Mouse (Mus musculus) common myeloid progenitor, adult 5-6 weeks (primary cell): ENCODE data around the gene Rgs8. TPM values are rescaled to one million over a fixed set of nuclear protein-coding genes. Genes with fewer than 3 reads are reported as not detected.
A peak's percentile ranks its signal among the peaks of the same experiment; 100 is the strongest.

Source experiments
- ATAC-seq: replicated peaks from 2 replicates; pipeline ENCODE4 v1.8.0; 2016; ENCODE audit warnings: low read depth, mild to moderate bottlenecking, moderate TSS enrichment, inconsistent platforms; ENCODE audit not compliant: poor library complexity, severe bottlenecking
- total RNA-seq: library from RNA; stranded (forward); fragments of 200-1000, 187-1606 nt; gene quantifications from 2 replicates; pipeline ENCODE4 v1.2.3, GENCODE M21; 2017

Rgs8 gene
- total RNA-seq, 1 experiment from 2014 or later = 0.05 TPM

DNA sequence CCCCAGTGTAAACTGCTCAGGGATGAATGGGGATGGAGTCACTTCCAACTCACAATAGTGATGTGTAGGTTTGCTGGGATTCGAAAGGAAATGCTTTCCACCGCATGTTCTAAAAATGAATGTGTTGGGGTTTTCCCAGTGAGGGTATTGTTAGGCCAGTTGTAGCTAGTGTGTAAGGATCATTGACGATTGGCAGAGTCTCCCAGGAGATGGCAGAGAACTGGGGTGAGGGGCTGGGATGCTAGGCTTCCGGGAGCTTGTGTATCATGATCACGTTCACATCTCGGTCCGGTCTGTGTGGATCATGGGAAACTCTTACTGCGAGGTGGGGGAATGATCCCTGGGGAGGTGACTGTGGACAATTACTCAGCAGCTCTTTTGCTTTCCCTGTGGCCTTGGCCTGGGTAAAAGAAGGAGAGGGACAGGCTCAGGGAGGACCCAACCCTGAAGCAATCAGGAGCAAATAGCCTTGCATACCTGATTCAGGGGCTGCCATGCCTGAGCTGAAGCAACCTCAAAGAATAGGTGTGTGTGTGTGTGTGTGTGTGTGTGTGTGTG lies 50.1 kb downstream of the Rgs8 start:
- ATAC-seq = no peak

DNA sequence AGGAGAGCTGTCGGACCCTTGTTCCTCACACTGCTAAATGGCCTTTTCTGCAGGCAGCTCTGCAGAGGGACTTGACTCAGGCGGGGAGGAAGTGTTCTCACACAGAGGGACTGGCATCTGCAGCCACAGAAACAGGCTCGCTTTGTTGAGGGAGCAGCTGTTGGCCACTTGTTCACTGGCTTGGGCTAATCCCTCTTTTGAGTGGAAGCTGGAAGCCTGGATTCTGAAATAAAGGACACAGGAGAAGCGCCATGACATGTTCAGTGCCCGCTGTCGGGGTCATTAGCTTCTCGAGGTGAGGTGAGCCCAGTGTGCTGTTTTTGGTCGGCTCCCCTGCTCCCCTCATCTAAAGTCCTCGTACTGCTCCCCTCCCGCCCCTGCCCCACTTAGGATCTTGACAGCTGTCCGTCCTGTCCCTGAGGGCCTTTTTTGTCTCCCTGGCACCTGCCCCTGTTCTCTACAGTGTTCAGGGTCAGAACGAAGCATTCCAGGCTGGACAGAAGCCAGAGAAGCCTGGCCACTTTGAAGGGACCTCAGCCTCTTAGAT lies 50.7 kb downstream of the Rgs8 start:
- ATAC-seq = no peak

DNA sequence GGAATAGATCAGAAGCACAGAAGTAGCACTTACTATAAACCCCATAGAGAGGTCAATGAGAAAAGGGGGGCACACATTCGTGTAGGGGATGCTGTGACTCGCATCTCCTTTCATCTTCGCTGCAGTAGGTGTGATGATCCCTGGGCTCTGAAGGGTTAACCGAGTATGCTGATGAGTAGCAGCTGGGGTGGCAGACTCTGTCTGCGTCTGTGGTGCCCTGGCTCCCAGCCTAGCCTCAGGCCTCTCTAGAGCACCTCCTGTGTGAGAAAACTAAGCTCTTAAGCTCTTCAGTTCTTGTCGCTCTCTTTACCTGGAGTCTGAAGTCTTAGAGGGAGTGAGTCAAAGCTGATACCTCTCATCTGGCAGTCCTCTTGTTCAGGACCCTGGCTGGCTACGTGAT lies 51.3 kb downstream of the Rgs8 start:
- ATAC-seq = no peak

- ATAC-seq = no peak
Observed at GRCm38 (mm10) chr1:153704996-153705395, 52.2 kb downstream of the Rgs8 start.

GRCm38 (mm10) chr1:153708626-153709025 lies 55.8 kb downstream of the Rgs8 start:
- ATAC-seq = no peak

- peak; percentile 83 for ATAC-seq
Observed at GRCm38 (mm10) chr1:153709451-153709850, 56.6 kb downstream of the Rgs8 start.

DNA sequence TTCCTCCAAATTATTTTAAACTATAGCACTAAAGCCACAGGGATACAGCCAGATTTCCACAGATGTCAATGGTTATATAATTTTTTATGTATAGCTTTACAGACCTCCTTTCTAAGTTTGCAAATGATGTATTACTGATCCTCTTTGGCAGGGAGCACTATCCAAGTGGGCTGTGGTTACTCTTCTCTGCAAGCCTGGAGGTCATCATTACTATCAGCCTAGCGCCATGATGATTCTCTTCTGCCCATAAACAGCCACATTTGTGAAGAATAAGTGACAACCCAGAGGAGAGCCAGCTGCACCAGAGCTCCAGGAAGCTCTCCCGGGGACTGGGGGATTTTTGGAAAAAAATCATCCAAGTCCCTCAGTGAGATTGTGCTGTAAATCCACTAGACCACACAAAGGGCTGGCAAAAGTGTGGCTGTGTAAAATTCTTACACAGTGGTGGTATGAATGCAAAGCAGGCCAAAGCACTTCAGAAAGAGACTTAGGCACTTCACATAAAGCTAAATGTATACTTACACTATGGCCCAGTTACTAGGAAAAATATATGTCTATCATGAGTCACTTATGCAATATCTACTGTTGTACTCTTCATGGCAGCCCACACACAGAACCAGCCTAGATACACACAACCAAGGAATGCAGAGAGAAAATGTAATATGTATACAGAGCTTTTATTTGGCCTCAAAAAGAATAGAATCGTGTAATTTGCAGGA lies 58.9 kb downstream of the Rgs8 start:
- ATAC-seq = no peak

DNA sequence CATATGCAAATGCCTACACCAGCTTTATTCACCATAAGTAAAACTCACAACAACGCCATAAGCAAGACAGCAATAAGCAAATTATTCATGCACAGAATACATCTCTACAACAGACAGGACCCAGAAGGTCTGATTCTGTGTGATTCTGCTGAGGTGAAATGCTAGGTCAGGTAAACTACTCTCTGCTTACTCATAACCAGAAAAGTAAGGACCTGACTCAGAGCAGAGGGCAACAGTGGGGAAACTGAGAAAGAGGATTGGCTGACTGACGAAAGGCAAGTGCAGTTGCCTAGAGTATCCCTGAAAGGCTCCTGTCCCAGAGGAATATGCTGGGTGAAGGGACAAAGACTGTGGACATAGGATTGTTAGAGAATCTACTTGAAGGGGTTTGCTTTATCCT lies 59.8 kb downstream of the Rgs8 start:
- ATAC-seq = no peak

DNA sequence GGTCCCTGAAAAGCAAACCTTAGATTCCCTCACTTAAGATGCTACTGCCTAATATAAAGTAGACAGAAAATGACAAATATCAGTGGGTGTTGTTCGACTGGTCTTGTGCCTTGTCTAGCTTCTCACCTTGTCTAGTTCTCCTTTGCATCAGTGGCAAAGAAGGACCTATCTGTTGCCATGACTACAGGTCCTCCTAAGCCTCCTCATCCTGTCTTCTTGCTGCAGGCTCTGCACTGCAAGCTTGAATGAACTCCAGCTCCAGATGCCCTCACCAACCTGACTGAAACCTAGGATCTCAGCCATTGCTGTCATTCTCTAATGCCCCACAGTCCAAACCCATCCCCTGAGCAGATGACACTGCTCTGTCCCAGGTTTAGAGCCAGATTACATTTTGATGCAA lies 65.2 kb downstream of the Rgs8 start:
- no peak for ATAC-seq

DNA sequence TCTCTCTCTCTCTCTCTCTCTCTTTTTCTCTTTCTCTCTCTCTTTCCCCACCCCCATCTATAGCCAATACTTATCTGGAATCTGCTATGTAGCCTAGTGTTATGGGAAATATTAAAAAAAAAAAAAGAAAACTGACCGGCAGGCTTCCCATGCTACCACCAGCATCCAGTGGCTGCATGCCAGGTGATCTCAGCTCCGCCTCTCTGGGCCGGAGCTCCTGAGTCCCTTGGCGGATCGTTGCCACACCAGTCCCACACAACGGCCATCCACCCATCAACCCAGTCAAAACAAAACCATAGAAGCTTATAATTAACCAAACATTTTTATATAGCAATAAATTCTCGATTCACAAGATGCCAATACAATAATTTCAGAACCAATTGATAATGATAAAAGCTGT lies 68.1 kb downstream of the Rgs8 start:
- ATAC-seq = no peak

- no peak for ATAC-seq
Observed at GRCm38 (mm10) chr1:153721565-153722310, 68.9 kb downstream of the Rgs8 start.

- ATAC-seq = no peak
Observed at GRCm38 (mm10) chr1:153723426-153723825, 70.6 kb downstream of the Rgs8 start.

DNA sequence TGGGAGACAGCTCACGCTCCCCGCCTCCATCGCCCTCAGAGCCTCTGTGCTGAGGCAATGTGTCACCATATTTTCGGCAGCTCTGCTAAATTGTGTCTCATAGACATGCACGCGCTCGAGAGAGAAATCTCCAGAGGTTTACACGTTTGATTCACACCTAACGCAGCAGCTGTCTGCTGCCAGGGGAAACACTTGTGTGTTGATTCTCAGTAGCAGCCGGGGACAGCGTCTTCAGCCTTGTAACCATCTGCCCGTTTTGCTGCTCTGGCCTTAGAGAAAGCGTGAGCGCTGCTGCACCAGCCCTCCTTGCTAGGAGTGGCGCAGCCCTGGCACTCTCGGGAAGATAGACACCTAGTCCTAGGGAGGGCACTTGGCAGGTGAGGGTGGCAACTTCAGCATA lies 73.8 kb downstream of the Rgs8 start:
- no peak for ATAC-seq

GRCm38 (mm10) chr1:153729806-153730205 lies 77.0 kb downstream of the Rgs8 start:
- ATAC-seq = no peak

DNA sequence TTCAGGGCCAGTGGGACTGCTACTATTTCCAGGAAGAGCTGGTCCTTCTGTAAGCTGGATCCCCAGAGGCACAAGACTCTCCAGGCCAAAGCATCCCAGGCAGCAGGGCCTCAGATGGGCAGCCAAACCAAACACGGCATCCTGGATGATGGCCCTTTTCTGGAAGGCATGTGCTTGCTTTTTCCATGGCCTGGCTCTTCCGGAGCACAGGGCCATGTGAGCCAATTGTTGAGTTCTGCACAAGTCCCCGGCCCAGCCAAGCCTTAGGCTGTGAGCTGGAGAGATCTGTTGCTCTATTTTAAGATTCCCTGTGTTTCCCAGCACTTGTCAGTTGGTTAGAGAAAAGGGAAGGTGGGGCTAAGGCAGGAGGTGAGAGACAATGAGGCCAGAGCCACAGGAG lies 77.8 kb downstream of the Rgs8 start:
- no peak for ATAC-seq

DNA sequence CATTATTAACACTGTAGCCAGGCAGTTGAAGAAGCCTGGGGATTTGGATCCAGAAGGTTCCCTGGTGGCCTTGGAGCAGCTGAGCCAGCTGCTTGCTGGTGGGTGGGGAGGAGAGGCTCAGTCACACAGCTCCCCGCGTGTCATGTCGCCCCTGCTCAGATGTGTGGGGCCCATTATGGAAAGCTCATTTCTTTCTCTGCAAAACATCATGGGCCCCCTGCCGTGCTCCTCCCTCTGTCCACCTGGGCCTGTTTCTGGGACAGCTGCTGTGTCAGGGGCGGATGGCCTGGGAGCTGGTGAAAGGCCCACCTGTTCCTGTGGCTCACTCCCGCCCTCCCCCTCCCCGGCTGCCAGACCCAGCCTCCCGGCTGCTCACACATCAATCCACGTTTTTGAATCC lies 80.4 kb downstream of the Rgs8 start:
- no peak for ATAC-seq

DNA sequence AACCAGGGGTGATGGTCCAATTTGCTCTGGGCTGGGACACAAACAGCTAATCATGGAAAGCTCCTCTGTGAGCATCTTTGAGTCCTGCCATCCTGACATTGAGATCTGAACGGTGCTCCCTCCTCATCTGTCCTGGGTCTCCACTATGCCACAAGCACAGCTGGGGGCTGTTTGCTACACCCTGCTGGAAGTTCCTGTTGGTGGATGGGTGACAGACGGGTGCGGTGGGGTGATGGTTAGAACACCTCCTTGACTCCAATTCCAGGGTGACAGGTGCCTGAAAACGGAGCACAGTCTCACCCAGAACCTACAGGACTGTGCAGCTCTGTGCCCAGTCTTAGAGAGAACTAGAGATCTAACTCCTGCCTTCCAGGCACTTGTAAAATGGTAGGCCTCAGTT lies 82.0 kb downstream of the Rgs8 start:
- ATAC-seq = no peak

DNA sequence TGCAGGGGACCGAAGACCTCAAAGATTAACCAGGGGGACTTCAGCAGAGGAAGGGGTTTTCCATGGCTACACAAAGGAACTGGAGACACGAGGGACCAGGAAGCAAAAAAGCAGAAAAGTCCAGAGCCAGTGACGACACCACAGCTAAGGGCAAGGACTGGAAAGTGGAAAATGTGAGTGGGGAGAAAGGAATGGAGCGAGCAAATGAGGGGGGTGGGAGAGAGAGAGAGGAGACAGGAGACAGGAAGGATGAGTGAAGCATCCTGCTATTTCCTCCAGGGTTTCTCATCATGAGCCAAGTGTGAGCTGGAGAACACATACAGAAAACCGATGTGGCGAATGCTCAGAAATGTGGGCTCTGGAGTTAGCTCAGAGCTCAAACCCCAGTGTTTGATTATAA lies 83.3 kb downstream of the Rgs8 start:
- ATAC-seq = no peak

- no peak for ATAC-seq
Observed at GRCm38 (mm10) chr1:153737101-153738085, 84.6 kb downstream of the Rgs8 start.

- ATAC-seq = no peak
Observed at GRCm38 (mm10) chr1:153739437-153740015, 86.7 kb downstream of the Rgs8 start.
